Mouse (Mus musculus): ENCODE results near the gene Rarres2.

DNA sequence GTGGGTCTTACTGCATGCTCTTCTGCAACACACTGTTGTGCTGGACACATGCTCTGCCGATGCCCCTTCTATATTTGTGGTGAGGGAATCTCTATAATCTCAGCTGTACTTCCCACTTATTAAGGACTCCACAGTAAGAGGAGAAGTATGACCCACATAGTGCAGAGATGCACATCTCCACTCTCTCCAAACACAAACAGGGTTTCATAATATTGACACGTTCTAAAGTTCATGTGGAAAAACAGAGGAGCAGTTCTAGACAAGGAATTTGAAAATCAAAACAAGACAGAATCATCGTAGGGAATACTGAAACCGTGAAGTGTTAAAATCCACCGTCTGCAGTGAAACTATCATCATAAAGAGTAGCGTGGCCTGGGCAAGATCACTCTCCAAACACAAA lies 19.3 kb upstream of the Rarres2 start:
- TF ChIP-seq CTCF (conservative IDR thresholded peaks at IDR 0.05 in 1 of 2, IDR thresholded peaks at IDR 0.05 in 1 of 2; ENCODE audit: low read depth in 2 of 2, low read length in 2 of 2) (no peak), E2F4 (IDR thresholded peaks at IDR 0.05; ENCODE audit: insufficient replicate concordance, low read depth, low read length) (no peak), SMC3 (IDR thresholded peaks at IDR 0.05; ENCODE audit: low read depth, low read length) (no peak), EP300 (IDR thresholded peaks at IDR 0.05; ENCODE audit: low read length) (no peak), MYC (IDR thresholded peaks at IDR 0.05; ENCODE audit: low read depth, low read length) (no peak)

All from CH12.LX (cell line).